Mouse (Mus musculus) liver, embryonic 14.5 days (tissue): ENCODE results near the gene Prss56. TPM values are rescaled to one million over a fixed set of nuclear protein-coding genes. Genes with fewer than 3 reads are reported as not detected.
A peak's percentile ranks its signal among the peaks of the same experiment; 100 is the strongest.

Source experiments
- ATAC-seq: fragments of 200-750 bp; cut with Nextera tagmentation; 2 replicates; pipeline ENCODE4 v1.8.0; 2017; ENCODE audit warnings: moderate number of reproducible peaks, mild to moderate bottlenecking, moderate library complexity; ENCODE audit not compliant: insufficient read depth
- DNase-seq, 3 experiments: peaks; one replicate each; pipeline ENCODE4 v3.0.0-alpha.2; 2012 to 2013; ENCODE audit warnings: low read depth in 3 of 3, low spot score in 3 of 3
- H3K27ac ChIP-seq: fragments of 300-500 bp; sonication (generic); 2 replicates; pipeline ENCODE4 v1.5.1; 2014; ENCODE audit warnings: moderate library complexity, mild to moderate bottlenecking, control low read depth, inconsistent platforms
- H3K27me3 ChIP-seq: fragments of 300-500 bp; sonication (generic); 2 replicates; pipeline ENCODE4 v1.6.1; 2014; ENCODE audit warnings: mild to moderate bottlenecking, low read length, moderate library complexity; ENCODE audit not compliant: control insufficient read depth, insufficient read depth
- H3K36me3 ChIP-seq: fragments of 300-500 bp; sonication (generic); replicated peaks from 2 replicates; pipeline ENCODE4 v1.6.1; 2014; ENCODE audit warnings: low read depth; ENCODE audit not compliant: control insufficient read depth, insufficient read depth
- H3K4me1 ChIP-seq, 2 experiments: fragments of 200-500 bp in 1 of 2; fragments of 300-500 bp in 1 of 2; sonication (generic) in 1 of 2; replicated peaks; 2 replicates each; pipeline ENCODE4 v1.6.1; 2012 to 2014; ENCODE audit warnings: antibody characterized with exemption in 1 of 2, inconsistent platforms in 1 of 2, low read length in 1 of 2; ENCODE audit not compliant: control insufficient read depth in 2 of 2, insufficient read depth in 2 of 2
- H3K4me2 ChIP-seq: fragments of 300-500 bp; sonication (generic); 2 replicates; pipeline ENCODE4 v1.6.1; 2014; ENCODE audit warnings: low read depth, mild to moderate bottlenecking, control low read depth, moderate library complexity
- H3K4me3 ChIP-seq, 2 experiments: fragments of 200-500 bp in 1 of 2; fragments of 300-500 bp in 1 of 2; sonication (generic) in 1 of 2; 2 replicates each; pipeline ENCODE4 v1.5.1; 2012 to 2014; ENCODE audit warnings: low read depth in 2 of 2, low read length in 2 of 2, mild to moderate bottlenecking in 2 of 2, control low read depth in 1 of 2, inconsistent platforms in 1 of 2, moderate library complexity in 1 of 2; ENCODE audit not compliant: insufficient read depth in 1 of 2
- H3K9ac ChIP-seq: fragments of 300-500 bp; sonication (generic); replicated peaks from 2 replicates; pipeline ENCODE4 v1.6.1; 2014; ENCODE audit warnings: mild to moderate bottlenecking, control low read depth, moderate library complexity
- H3K9me3 ChIP-seq: fragments of 300-500 bp; sonication (generic); 2 replicates; pipeline ENCODE4 v1.6.1; 2016; ENCODE audit warnings: low read length, mixed read lengths; ENCODE audit not compliant: control insufficient read depth
- CTCF ChIP-seq: IDR thresholded peaks from 2 replicates; pipeline ENCODE4 v1.5.1; 2016; ENCODE audit warnings: antibody characterized with exemption, low read depth, control low read depth
- EP300 ChIP-seq: IDR thresholded peaks from 2 replicates; pipeline ENCODE4 v1.6.1; 2016; ENCODE audit warnings: antibody characterized with exemption, low read depth
- WGBS: fragments of 180-500 bp; shearing (Covaris S2); extraction: QIAGEN DNeasy Blood & Tissue Kit; methylation state at CpG from one replicate; pipeline ENCODE4 v1.1.7; 2014; ENCODE audit not compliant: insufficient replicate concordance; 5-methylcytosine and 5-hydroxymethylcytosine counted together
- polyA plus RNA-seq, 2 experiments: library from polyadenylated mRNA; depleted of rRNA in 1 of 2; stranded (reverse) in 1 of 2; unstranded in 1 of 2; fragments of >200 nt; fragmentation: Nextera tagmentation in 1 of 2; extraction: Ambion mirVana in 1 of 2; gene quantifications; 2 replicates each; pipeline versions ENCODE4 v1.2.1 to v1.2.3; 2012 to 2014

Gene Prss56
- polyA plus RNA-seq, 2 experiments = not detected

- Histone ChIP-seq H3K9ac (no peak overlapping the region), H3K9me3 (no peaks in the 10 kb centered on the region), H3K4me2 (no peak overlapping the region), H3K4me3 (no peak overlapping the region), H3K36me3 (no peaks in the 10 kb centered on the region), H3K27me3 (peaks cover 33% of the 10 kb centered on the region), H3K27ac (no peak overlapping the region), H3K4me1 (no peaks in the 10 kb centered on the region)
- ATAC-seq (no peak), DNase-seq (peak in 2 of 3 experiments; percentile 19 to 32)
- WGBS = 17% methylated on average over 20 of the region's 20 CpGs
- TF ChIP-seq EP300 (no peak), CTCF (peak; percentile 84)
These were observed 1.6 kb downstream of the Prss56 start for GRCm38 (mm10) chr1:87184751-87185139.

- Histone ChIP-seq H3K9ac (no peak overlapping the region), H3K4me2 (no peak overlapping the region), H3K27ac (no peak overlapping the region), H3K4me1 (no peaks in the 10 kb centered on the region), H3K4me3 (no peak overlapping the region), H3K36me3 (no peaks in the 10 kb centered on the region), H3K27me3 (peaks cover 33% of the 10 kb centered on the region), H3K9me3 (no peaks in the 10 kb centered on the region)
- TF ChIP-seq CTCF (no peak), EP300 (no peak)
- ATAC-seq (no peak), DNase-seq (no peak)
- WGBS = 17% methylated on average over 13 of the region's 13 CpGs
These were observed 2.4 kb downstream of the Prss56 start for GRCm38 (mm10) chr1:87185526-87185925.

DNA sequence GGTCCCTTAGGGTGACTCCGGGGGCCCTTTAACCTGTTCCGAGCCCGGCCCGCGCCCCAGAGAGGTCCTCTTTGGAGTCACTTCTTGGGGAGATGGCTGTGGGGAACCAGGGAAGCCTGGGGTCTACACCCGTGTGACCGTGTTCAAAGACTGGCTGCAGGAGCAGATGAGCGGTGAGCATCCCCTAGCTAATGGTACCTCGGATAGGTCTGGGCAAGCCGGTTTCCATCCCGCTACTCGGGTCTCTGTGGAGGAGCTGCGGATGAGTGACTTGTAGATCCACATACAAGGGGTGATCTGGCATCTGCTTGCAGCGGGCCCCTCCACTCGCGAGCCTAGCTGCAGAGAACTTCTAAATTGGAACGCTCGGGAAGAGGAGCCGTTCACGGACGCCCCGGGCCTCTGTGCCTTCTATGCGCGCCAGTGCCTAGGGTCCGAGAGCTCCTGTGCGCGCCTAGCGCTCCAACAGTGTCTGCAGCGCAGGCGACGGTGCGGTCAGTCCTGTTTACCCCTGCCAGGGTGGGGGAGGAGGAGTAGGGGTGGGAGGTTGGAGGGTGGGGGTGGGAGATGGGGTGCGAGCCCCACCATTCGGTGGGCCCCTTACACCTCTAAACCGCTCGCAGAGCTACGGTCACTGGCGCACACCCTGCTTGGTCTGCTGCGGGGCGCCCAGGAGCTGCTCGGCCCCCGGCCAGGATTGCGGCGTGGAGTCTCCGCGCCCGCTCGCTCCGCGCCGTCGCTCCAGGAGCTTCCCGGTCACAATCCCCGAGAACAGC is 3.3 kb downstream of the Prss56 start:
- no peaks in the 10 kb centered on the region for H3K4me1 ChIP-seq
- H3K4me3 ChIP-seq = peak overlapping the region; percentile 41 to 43
- H3K4me2 ChIP-seq = peak overlapping the region; percentile 60
- H3K27me3 ChIP-seq = peaks cover 33% of the 10 kb centered on the region
- H3K9ac ChIP-seq = no peak overlapping the region
- ATAC-seq (no peak), DNase-seq (no peak)
- no peak overlapping the region for H3K27ac ChIP-seq
- no peaks in the 10 kb centered on the region for H3K9me3 ChIP-seq
- no peak for TF ChIP-seq EP300
- no peak for TF ChIP-seq CTCF
- H3K36me3 ChIP-seq = no peaks in the 10 kb centered on the region
- WGBS = 2% methylated on average over 54 of the region's 54 CpGs

DNA sequence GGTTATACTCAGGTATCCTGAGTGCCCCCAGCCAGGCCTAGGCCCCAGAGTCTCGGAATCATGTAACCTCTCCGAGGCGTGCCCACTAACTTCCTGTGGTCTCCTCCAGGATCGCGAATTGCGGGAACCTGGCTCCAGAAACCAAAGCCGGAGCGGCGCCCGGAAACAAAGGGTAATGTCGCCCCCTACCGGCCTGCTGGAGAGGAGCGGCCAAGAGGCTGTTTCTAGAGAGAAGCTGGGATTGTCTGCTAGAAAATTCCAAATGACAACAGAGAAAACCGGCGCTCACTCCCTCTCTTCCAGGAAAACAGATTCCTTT is 3.9 kb downstream of the Prss56 start:
- Histone ChIP-seq H3K9me3 (no peaks in the 10 kb centered on the region), H3K4me3 (peak overlapping the region; percentile 41 to 43), H3K4me1 (no peaks in the 10 kb centered on the region), H3K9ac (no peak overlapping the region), H3K36me3 (no peaks in the 10 kb centered on the region), H3K27ac (no peak overlapping the region), H3K4me2 (peak overlapping the region; percentile 60), H3K27me3 (peaks cover 33% of the 10 kb centered on the region)
- DNase-seq = peak in 1 of 3 experiments; percentile 20
- TF ChIP-seq EP300 (no peak), CTCF (peak; percentile 88)
- WGBS = 1% methylated on average over 15 of the region's 15 CpGs
- ATAC-seq = no peak

- Histone ChIP-seq H3K4me1 (no peaks in the 10 kb centered on the region), H3K4me2 (no peak within 1 kb of the TSS), H3K36me3 (no peaks in the 10 kb centered on the region), H3K9me3 (no peaks in the 10 kb centered on the region), H3K9ac (no peak within 1 kb of the TSS), H3K4me3 (no peak within 1 kb of the TSS), H3K27me3 (peaks cover 15% of the 10 kb centered on the region), H3K27ac (no peak within 1 kb of the TSS)
- 45% methylated on average over 4 of the region's 4 CpGs for WGBS
- ATAC-seq (no peak), DNase-seq (no peak)
- no peak for TF ChIP-seq EP300
- TF ChIP-seq CTCF = no peak
These were observed 7.3 kb downstream of the Prss56 start, which contains the start of gene Chrnd for GRCm38 (mm10) chr1:87190429-87190828. Gene Chrnd (plus strand): TSS chr1:87190607.
